Mouse (Mus musculus) E14TG2a.4 (cell line): ENCODE results near the gene Scaf4.

Experiments
- CTCF ChIP-seq: conservative IDR thresholded peaks from 2 replicates; pipeline ENCODE4 v1.5.1; 2014; ENCODE audit warnings: low read length
- NANOG ChIP-seq: IDR thresholded peaks from 2 replicates; pipeline ENCODE4 v1.6.1; 2014; ENCODE audit warnings: borderline replicate concordance, low read length, mixed read lengths
- POU5F1 ChIP-seq: IDR thresholded peaks from 2 replicates; pipeline ENCODE4 v1.6.1; 2014; ENCODE audit warnings: low read length, borderline replicate concordance

DNA sequence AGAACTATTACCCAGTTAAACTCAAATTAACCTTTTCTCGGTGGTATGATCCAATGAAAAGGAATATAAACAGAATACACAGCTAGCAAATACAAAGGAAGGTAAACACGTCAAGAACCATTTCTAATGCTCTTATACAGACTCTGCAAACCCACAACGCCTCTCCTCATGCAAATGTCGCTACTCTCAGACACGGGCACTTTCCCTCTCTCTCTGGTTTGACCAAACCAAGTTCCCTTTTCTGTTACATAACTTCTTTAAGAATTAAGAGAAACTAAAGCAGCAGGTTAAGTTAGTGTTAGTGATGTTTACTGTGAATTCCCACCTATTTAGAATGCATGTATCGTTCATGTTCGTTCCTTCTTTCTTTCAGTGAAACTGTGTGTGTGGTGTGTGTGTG lies 25.4 kb downstream of the Scaf4 start:
- TF ChIP-seq CTCF: no peak
- no peak for TF ChIP-seq NANOG
- TF ChIP-seq POU5F1: no peak
